ENCODE assay signal across 18 mouse cellular contexts in genomic region chr2:107341291-107341690, GRCm38 (mm10). TPM values are rescaled to one million over a fixed set of nuclear protein-coding genes. Genes with fewer than 3 reads are reported as not detected.
"Had no signal": no experiment of that assay in that cellular context is flagged by ENCODE, and none has a peak within 500 bp of the region (broad histone marks: within the 10 kb centered on the region; RNA-seq: fewer than 3 reads in every experiment).

No protein-coding gene starts in this region.

- H3K4me3 ChIP-seq: midbrain, embryonic 10.5 days; midbrain, embryonic 12.5 days; midbrain, embryonic 15.5 days; myocyte; neural tube, embryonic 12.5 days; stomach, embryonic 15.5 days had no signal

- H3K27ac ChIP-seq: liver, embryonic 14.5 days; midbrain, embryonic 10.5 days; midbrain, embryonic 12.5 days; midbrain, embryonic 15.5 days; neural tube, embryonic 12.5 days; stomach, embryonic 15.5 days; stomach, postnatal 0 days had no signal

- H3K9ac ChIP-seq: liver, embryonic 14.5 days; lung, embryonic 14.5 days; midbrain, embryonic 12.5 days; midbrain, embryonic 15.5 days; neural tube, embryonic 12.5 days; stomach, embryonic 15.5 days had no signal

- H3K36me3 ChIP-seq: midbrain, embryonic 10.5 days; midbrain, embryonic 12.5 days; midbrain, embryonic 15.5 days; neural tube, embryonic 12.5 days; stomach, embryonic 15.5 days had no signal

- H3K27me3 ChIP-seq: midbrain, embryonic 12.5 days; midbrain, embryonic 15.5 days; neural tube, embryonic 12.5 days; stomach, embryonic 15.5 days had no signal

- H3K4me2 ChIP-seq: lung, embryonic 14.5 days; midbrain, embryonic 12.5 days; midbrain, embryonic 15.5 days; neural tube, embryonic 12.5 days; stomach, embryonic 15.5 days had no signal

- DNase-seq: lung, adult 18-20 months; lung, embryonic 14.5 days; lung, postnatal 10 days; lung, postnatal 4 days; right cerebral cortex, postnatal 14 days; thymus, adult 2 months; thymus, postnatal 25 days; thymus, postnatal 4 days had no signal

- H3K9me3 ChIP-seq: midbrain, embryonic 10.5 days; midbrain, embryonic 12.5 days; midbrain, embryonic 15.5 days; neural tube, embryonic 12.5 days; stomach, embryonic 15.5 days had no signal

- H3K4me1 ChIP-seq: midbrain, embryonic 10.5 days; midbrain, embryonic 12.5 days; midbrain, embryonic 15.5 days; neural tube, embryonic 12.5 days; stomach, embryonic 15.5 days had no signal

- ATAC-seq: midbrain, embryonic 15.5 days had no signal

RNA-seq across cellular contexts. Expression of gene Kcna4, which starts 50.9 kb away (rescaled TPM):
- polyA plus RNA-seq: spleen, adult 2 months; urinary bladder, adult 2 months had no signal
